Mouse (Mus musculus) neural tube, embryonic 12.5 days (tissue): ENCODE data around the gene Rad51b. TPM values are rescaled to one million over a fixed set of nuclear protein-coding genes. Genes with fewer than 3 reads are reported as not detected.

ENCODE experiments used
- ATAC-seq: fragments of 200-750 bp; cut with Nextera tagmentation; 2 replicates; pipeline ENCODE4 v1.8.0; 2017; ENCODE audit warnings: low read depth, mild to moderate bottlenecking, moderate TSS enrichment, moderate library complexity; ENCODE audit not compliant: low FRiP score
- H3K27ac ChIP-seq: fragments of 300-500 bp; sonication (generic); 2 replicates; pipeline ENCODE4 v1.5.1; 2016
- H3K27me3 ChIP-seq: fragments of 300-500 bp; sonication (generic); replicated peaks from 2 replicates; pipeline ENCODE4 v1.6.1; 2016; ENCODE audit warnings: mild to moderate bottlenecking
- H3K36me3 ChIP-seq: fragments of 300-500 bp; sonication (generic); 2 replicates; pipeline ENCODE4 v1.6.1; 2016; ENCODE audit warnings: mild to moderate bottlenecking
- H3K4me1 ChIP-seq: fragments of 300-500 bp; sonication (generic); 2 replicates; pipeline ENCODE4 v1.6.1; 2016
- H3K4me2 ChIP-seq: fragments of 300-500 bp; sonication (generic); replicated peaks from 2 replicates; pipeline ENCODE4 v1.6.1; 2016; ENCODE audit warnings: mild to moderate bottlenecking
- H3K4me3 ChIP-seq: fragments of 300-500 bp; sonication (generic); 2 replicates; pipeline ENCODE4 v1.5.1; 2016
- H3K9ac ChIP-seq: fragments of 300-500 bp; sonication (generic); 2 replicates; pipeline ENCODE4 v1.6.1; 2016; ENCODE audit warnings: mild to moderate bottlenecking
- H3K9me3 ChIP-seq: fragments of 300-500 bp; sonication (generic); 2 replicates; pipeline ENCODE4 v1.6.1; 2016; ENCODE audit warnings: mild to moderate bottlenecking
- WGBS: fragments of 180-500 bp; shearing (Covaris S2); methylation state at CpG from one replicate; pipeline ENCODE4 v1.1.7; 2016; 5-methylcytosine and 5-hydroxymethylcytosine counted together
- polyA plus RNA-seq: library from polyadenylated mRNA; unstranded; fragments of >200 nt; fragmentation: Nextera tagmentation; extraction: Ambion mirVana; gene quantifications from 2 replicates; pipeline ENCODE4 v1.2.1, GENCODE M21; 2016

Rad51b gene
- polyA plus RNA-seq, 1 experiment from 2014 or later, result 4.5 TPM

DNA sequence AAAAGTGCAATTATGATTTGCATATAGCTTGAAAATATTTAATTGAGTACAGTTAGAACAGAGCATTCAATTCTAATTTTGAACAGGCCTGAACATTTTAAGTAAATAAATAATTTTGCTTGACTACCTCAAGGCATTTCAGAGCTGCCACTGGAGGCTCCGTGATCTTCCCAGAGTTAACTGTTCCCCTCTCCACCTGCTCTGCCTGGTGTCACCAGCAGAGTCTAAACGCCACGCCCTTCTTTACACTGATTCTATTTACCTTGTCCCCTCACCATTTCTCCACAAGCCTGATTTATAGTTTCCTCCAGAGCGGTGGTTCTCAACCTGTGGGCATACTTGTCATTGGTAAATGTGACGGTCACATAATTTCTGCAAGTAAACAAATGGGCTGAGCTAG, 88.1 kb downstream of the Rad51b start:
- Histone ChIP-seq H3K9ac (no peak overlapping the region), H3K4me2 (no peak overlapping the region), H3K4me3 (no peak overlapping the region), H3K27ac (no peak overlapping the region), H3K36me3 (no peaks in the 10 kb centered on the region), H3K27me3 (no peaks in the 10 kb centered on the region), H3K9me3 (no peaks in the 10 kb centered on the region), H3K4me1 (no peaks in the 10 kb centered on the region)
- 71% methylated on average over 5 of the region's 5 CpGs for WGBS
- no peak for ATAC-seq

DNA sequence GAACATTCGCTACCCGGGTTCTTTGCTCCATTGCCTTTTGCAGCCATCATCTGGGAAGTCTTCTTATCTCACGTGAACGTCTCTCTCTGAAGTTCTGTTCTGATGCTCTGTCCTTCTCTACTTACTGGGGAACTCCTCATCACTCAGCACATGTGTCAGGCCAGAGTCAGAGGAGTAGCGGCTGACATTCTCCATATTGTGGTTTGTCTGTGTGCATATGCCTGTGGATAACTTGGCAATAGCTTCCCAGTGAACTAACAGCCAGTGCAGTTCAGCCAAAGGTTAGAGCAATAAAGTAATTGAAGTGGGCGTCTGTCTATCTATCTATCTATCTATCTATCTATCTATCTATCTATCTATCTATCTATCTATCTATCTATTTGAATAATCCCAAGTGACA, 90.8 kb downstream of the Rad51b start:
- Histone ChIP-seq H3K9me3 (no peaks in the 10 kb centered on the region), H3K27me3 (no peaks in the 10 kb centered on the region), H3K4me2 (no peak overlapping the region), H3K4me3 (no peak overlapping the region), H3K27ac (no peak overlapping the region), H3K4me1 (no peaks in the 10 kb centered on the region), H3K9ac (no peak overlapping the region), H3K36me3 (no peaks in the 10 kb centered on the region)
- 81% methylated on average over 6 of the region's 6 CpGs for WGBS
- no peak for ATAC-seq

DNA sequence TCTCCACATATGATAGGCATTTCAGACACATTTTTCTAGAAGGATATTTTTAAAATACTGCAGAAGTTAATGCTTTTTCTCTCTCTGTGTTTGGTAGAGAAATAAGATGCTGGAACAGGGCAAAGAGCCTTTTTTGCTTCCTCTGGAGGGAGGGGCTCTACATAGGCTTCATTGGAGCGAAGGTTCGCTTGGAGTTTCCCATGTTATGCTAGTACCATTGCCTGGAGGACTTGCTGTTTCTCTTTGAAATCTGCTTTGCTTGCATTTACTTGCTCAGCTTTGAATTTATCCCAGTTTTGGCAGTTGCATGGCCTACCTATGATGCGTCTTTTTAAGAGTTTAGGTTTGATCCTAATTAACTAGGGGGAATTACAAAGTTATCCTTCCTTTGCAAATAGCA, 92.2 kb downstream of the Rad51b start:
- no peak overlapping the region for H3K4me3 ChIP-seq
- WGBS, result 97% methylated on average over 3 of the region's 3 CpGs
- no peaks in the 10 kb centered on the region for H3K27me3 ChIP-seq
- H3K27ac ChIP-seq, result no peak overlapping the region
- H3K4me1 ChIP-seq, result no peaks in the 10 kb centered on the region
- H3K9ac ChIP-seq, result no peak overlapping the region
- no peaks in the 10 kb centered on the region for H3K9me3 ChIP-seq
- no peaks in the 10 kb centered on the region for H3K36me3 ChIP-seq
- no peak overlapping the region for H3K4me2 ChIP-seq
- no peak for ATAC-seq

DNA sequence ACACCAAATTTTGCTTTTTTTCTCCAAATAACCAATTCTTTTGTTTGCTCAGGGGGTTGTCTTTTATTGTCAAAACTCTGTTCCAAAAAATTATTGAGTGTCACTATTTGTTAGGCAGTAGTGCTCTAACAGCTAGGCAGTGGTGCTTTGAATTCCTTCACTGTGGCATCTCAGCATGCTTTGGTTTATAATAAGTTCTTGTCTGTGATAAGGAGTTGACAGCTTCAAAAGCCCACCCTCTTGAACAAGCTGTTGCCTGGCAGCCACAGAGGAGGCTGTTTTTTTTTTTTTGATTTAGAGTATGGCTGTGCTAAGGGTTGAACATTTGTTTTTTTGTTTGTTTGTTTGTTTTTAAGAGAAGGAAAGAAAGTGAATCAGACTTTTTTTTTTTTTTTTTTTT, 92.9 kb downstream of the Rad51b start:
- Histone ChIP-seq H3K36me3 (no peaks in the 10 kb centered on the region), H3K4me1 (no peaks in the 10 kb centered on the region), H3K9ac (no peak overlapping the region), H3K4me2 (no peak overlapping the region), H3K9me3 (no peaks in the 10 kb centered on the region), H3K27me3 (no peaks in the 10 kb centered on the region), H3K27ac (no peak overlapping the region), H3K4me3 (no peak overlapping the region)
- no peak for ATAC-seq

GRCm38 (mm10) chr12:79393636-79394035, 96.6 kb downstream of the Rad51b start:
- no peak for ATAC-seq
- no peaks in the 10 kb centered on the region for H3K36me3 ChIP-seq
- H3K9me3 ChIP-seq, result no peaks in the 10 kb centered on the region
- H3K4me3 ChIP-seq, result no peak overlapping the region
- no peaks in the 10 kb centered on the region for H3K27me3 ChIP-seq
- WGBS, result 88% methylated on average over 2 of the region's 2 CpGs
- H3K4me1 ChIP-seq, result no peaks in the 10 kb centered on the region
- H3K4me2 ChIP-seq, result no peak overlapping the region
- no peak overlapping the region for H3K27ac ChIP-seq
- H3K9ac ChIP-seq, result no peak overlapping the region

DNA sequence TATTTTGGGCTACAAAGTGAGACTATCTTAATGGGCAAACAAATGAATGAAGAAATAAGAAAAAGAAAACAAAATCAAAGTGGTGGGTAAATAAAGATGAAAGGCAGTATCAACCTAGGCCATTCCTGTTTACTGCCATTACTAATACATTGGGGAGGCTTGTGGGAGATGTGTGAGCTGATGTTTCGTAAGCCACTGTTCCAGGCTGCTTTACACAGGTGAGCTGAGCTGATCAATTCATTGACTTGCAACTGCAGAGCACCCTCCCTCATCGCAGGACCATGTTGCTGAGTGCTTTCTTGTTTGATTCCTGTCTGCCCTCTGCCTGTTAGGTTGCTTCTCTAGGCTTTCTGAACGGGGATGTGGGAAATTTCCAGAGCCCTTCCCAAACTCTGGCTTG, 106.9 kb downstream of the Rad51b start:
- H3K9ac ChIP-seq, result no peak overlapping the region
- no peaks in the 10 kb centered on the region for H3K9me3 ChIP-seq
- H3K4me2 ChIP-seq, result no peak overlapping the region
- no peak for ATAC-seq
- H3K27me3 ChIP-seq, result no peaks in the 10 kb centered on the region
- 80% methylated on average over 3 of the region's 3 CpGs for WGBS
- no peak overlapping the region for H3K27ac ChIP-seq
- H3K4me3 ChIP-seq, result no peak overlapping the region
- H3K36me3 ChIP-seq, result no peaks in the 10 kb centered on the region
- no peaks in the 10 kb centered on the region for H3K4me1 ChIP-seq

GRCm38 (mm10) chr12:79404494-79404893, 107.4 kb downstream of the Rad51b start:
- H3K27me3 ChIP-seq, result no peaks in the 10 kb centered on the region
- H3K36me3 ChIP-seq, result no peaks in the 10 kb centered on the region
- H3K4me3 ChIP-seq, result no peak overlapping the region
- no peak for ATAC-seq
- no peak overlapping the region for H3K9ac ChIP-seq
- no peaks in the 10 kb centered on the region for H3K9me3 ChIP-seq
- H3K4me2 ChIP-seq, result no peak overlapping the region
- no peak overlapping the region for H3K27ac ChIP-seq
- H3K4me1 ChIP-seq, result no peaks in the 10 kb centered on the region
- 89% methylated on average over 1 of the region's 1 CpGs for WGBS

DNA sequence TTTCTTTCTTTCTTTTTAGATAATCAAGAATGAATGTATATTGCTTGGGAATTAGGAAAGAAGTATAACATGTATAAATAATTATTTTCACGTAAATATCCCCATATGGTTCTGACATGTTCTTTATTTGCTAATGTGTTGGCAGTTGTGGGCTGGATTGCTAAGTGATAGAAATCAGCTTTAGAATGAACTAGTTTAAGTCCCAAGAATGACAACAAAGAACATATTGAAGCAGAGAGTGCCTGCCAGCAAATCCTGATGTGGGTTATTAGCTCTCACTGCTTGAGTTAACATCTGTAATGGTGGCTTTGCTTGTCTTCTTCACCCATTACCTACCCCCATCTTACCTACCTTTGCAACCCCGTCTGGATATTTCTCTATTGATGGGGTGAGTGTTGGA, 111.6 kb downstream of the Rad51b start:
- no peaks in the 10 kb centered on the region for H3K36me3 ChIP-seq
- H3K4me3 ChIP-seq, result no peak overlapping the region
- no peak overlapping the region for H3K4me2 ChIP-seq
- H3K27me3 ChIP-seq, result no peaks in the 10 kb centered on the region
- no peaks in the 10 kb centered on the region for H3K4me1 ChIP-seq
- no peak overlapping the region for H3K9ac ChIP-seq
- WGBS, result 87% methylated on average over 2 of the region's 2 CpGs
- no peaks in the 10 kb centered on the region for H3K9me3 ChIP-seq
- H3K27ac ChIP-seq, result no peak overlapping the region
- ATAC-seq, result no peak

DNA sequence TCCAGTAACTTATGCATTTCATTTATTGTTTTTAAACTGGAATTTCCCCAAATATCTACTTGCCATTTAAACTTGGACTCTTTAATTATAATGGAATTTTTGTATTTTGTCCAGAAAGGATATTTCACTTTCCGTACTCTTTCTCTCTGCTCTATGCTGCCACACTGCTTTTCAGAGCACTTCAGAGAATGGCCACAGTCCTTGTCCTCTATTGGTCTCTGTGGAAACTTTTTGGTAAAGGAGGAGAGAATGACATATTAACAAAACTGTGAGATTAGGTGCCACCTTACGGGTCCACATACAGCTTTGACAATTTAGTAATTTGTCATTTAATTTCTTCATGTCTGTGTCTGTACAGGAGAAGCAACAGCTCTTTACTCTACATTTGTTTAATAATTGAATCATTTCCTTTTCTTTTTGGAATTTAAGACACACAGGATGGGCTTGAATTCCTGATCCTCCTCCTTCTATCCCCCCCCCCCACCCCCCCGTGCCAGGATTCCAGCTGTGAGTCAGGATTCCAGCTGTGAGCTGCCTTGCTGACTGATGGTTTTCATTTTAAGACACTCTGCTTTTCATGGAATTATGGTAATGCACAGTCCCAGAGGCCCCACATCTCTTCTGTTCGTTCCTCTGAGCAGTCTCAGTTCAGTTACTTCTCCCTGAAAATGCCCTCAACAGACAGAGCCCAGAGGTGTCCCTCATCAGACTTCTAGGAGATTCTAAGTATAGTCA, 112.2 kb downstream of the Rad51b start:
- H3K36me3 ChIP-seq, result no peaks in the 10 kb centered on the region
- no peak overlapping the region for H3K4me3 ChIP-seq
- H3K27me3 ChIP-seq, result no peaks in the 10 kb centered on the region
- H3K9me3 ChIP-seq, result no peaks in the 10 kb centered on the region
- 51% methylated on average over 4 of the region's 4 CpGs for WGBS
- no peak overlapping the region for H3K9ac ChIP-seq
- H3K27ac ChIP-seq, result no peak overlapping the region
- no peaks in the 10 kb centered on the region for H3K4me1 ChIP-seq
- H3K4me2 ChIP-seq, result no peak overlapping the region
- no peak for ATAC-seq

DNA sequence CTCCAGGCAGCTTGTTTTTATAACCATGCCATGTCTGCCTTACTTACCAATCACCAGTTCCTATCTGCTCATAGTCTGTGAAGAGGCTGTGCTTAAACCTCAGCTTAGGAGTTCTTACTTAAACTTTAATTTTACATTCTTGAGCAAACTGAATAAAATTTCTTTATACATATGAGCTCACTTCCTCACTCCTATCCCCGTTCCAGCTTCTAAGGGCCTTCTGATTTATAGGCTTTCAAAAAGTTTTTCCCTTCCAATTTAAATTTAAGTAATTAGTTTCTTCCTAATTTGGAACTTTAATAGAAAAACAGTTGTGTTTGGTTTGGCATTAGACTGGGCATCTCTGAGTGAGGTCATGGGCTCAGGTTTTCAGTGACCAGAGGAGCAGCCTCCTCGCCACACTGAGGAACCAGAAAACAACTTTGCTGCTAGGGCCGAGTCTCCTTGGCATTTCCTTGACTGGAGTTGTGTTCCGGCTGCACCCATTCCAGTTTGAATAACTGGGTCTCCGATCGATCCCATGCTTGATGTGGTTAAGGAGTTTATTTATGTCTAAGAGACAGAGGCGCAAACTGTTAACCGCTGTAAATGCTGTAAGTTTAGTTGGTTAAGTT, 115.9 kb downstream of the Rad51b start:
- ATAC-seq, result no peak
- H3K9ac ChIP-seq, result no peak overlapping the region
- H3K36me3 ChIP-seq, result no peaks in the 10 kb centered on the region
- 90% methylated on average over 8 of the region's 8 CpGs for WGBS
- no peaks in the 10 kb centered on the region for H3K9me3 ChIP-seq
- H3K4me3 ChIP-seq, result no peak overlapping the region
- H3K27me3 ChIP-seq, result no peaks in the 10 kb centered on the region
- H3K27ac ChIP-seq, result no peak overlapping the region
- no peak overlapping the region for H3K4me2 ChIP-seq
- H3K4me1 ChIP-seq, result no peaks in the 10 kb centered on the region

GRCm38 (mm10) chr12:79417360-79417759, 120.3 kb downstream of the Rad51b start:
- Histone ChIP-seq H3K9ac (no peak overlapping the region), H3K4me1 (no peaks in the 10 kb centered on the region), H3K4me3 (no peak overlapping the region), H3K27me3 (no peaks in the 10 kb centered on the region), H3K36me3 (no peaks in the 10 kb centered on the region), H3K4me2 (no peak overlapping the region), H3K9me3 (no peaks in the 10 kb centered on the region), H3K27ac (no peak overlapping the region)
- no peak for ATAC-seq
- 83% methylated on average over 6 of the region's 6 CpGs for WGBS

GRCm38 (mm10) chr12:79420605-79421004, 123.5 kb downstream of the Rad51b start:
- no peaks in the 10 kb centered on the region for H3K36me3 ChIP-seq
- no peak for ATAC-seq
- no peaks in the 10 kb centered on the region for H3K9me3 ChIP-seq
- H3K9ac ChIP-seq, result no peak overlapping the region
- no peaks in the 10 kb centered on the region for H3K4me1 ChIP-seq
- H3K27ac ChIP-seq, result no peak overlapping the region
- H3K4me3 ChIP-seq, result no peak overlapping the region
- no peak overlapping the region for H3K4me2 ChIP-seq
- WGBS, result 70% methylated on average over 6 of the region's 6 CpGs
- no peaks in the 10 kb centered on the region for H3K27me3 ChIP-seq
